Mouse (Mus musculus): ENCODE data around the gene Pspn.

The Pspn gene

GRCm38 (mm10) chr17:56999968-57000609 lies at the start of gene Pspn:
Gene Pspn, minus strand, starts transcription at chr17:57000018.
- DNase-seq (ENCODE audit: low spot score), result no peak

DNA sequence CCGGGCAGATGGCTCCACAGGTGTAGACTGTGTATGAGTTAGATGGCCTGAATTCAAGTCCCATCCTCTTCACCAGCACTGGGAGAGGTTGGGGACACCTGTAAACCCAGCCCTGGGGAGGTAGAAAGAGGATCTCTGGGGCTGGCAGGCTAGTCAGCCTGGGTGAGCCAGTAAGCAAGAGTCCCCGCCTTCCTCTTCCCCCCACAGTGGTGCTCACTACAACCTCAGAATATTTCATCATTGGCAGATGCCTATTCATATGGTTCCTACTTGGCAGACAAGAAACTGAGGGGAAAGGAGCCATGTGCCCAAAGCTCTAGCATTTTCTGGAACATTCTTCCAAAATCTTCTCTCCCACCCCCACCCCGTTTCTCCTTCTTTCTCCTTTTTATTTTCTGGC lies 49.0 kb upstream of the Pspn start:
- no peak for DNase-seq (ENCODE audit: low spot score)

DNA sequence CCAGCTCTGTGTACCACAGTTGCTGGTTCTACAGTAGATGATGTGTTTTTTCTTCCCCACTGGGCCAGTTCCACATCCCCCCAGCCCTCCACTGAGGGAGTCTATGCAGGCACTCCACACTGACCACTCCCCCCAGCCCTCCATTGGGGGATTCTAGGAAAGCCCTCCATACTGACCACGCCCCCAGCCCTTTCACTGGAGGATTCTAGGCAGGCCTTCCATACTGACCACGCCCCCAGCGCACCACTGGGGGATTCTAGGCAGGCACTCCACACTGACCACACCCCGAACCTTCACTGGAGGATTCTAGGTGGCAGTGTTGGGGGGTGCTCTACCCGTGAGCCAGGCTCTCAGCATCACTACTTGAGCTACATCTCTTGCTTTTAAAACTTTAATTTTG lies 47.6 kb upstream of the Pspn start:
- DNase-seq (ENCODE audit: low spot score), result no peak

DNA sequence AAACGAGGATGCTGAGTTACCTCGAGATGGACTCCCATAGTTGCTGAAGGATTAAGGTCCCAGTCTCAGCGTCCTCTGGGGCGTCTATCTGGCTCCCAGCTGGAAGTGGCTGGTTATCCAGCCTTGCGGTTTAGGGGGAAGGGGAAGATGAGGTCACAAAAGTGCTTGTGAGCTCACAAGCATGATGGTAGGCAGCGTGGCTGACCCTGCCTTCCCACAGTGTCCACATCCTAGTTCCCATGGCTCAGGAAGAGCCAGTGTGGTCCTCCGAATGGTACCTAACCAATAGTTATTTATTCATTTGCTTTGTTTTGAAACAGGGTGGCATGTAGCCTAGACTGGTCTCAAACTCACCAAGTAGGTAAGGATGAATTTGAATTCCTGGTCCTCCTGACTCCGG lies 41.7 kb upstream of the Pspn start, which contains the start of gene Slc25a41:
Gene Slc25a41 (minus strand): TSS at position 101 of the 400 bp plus-strand sequence.
- no peak for DNase-seq (ENCODE audit: low spot score)

DNA sequence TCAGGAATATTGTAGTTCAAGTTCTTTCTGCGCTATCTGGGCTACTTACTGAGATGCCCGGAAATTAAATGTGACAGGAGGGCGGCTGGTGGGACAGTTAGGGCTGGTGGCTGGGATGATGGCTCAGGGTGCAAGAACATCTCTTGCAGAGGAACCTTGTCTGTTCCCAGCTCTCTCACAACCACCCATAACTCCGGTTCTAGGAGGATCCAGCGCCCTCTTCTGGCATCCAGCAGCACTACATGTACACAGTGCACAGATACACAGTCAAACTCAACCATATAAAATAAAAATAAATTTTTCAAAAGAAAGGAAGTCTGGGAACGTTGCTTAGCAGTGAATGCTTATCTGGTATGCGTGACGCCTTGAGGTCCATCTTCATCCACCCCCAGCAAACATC lies 39.2 kb upstream of the Pspn start:
- no peak for DNase-seq (ENCODE audit: low spot score)

- DNase-seq (ENCODE audit: low spot score), result no peak
Measured at GRCm38 (mm10) chr17:57032854-57033253, 33.0 kb upstream of the Pspn start.

GRCm38 (mm10) chr17:57031661-57032420 lies 32.0 kb upstream of the Pspn start:
- DNase-seq (ENCODE audit: low spot score), result peak; percentile 100

GRCm38 (mm10) chr17:57030931-57031660 lies 31.3 kb upstream of the Pspn start, which contains the start of gene Khsrp:
Gene Khsrp, minus strand, starts transcription at chr17:57031522.
- DNase-seq (ENCODE audit: low spot score), result no peak

DNA sequence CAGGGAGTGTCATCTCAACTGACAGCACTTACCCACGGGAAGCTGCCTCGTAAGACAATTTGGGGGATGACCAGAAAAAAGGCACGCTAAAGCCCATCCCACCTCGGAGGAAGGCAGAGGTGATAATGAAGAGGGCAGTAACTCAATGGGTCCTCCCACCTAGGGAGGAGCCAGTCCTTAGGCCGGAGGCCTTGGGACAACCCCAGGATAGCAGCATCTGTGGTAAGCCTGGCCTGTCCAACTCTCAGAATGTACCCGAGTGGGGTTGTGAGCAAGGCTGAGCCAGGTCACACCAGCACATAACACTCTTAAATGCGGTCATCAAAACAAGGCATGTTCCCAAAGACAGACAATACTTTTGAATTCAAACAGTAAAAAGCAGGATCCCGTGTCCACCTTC lies 29.9 kb upstream of the Pspn start:
- peak; percentile 62 for DNase-seq (ENCODE audit: low spot score)

GRCm38 (mm10) chr17:57027471-57027870 lies 27.7 kb upstream of the Pspn start:
- DNase-seq (ENCODE audit: low spot score), result no peak

DNA sequence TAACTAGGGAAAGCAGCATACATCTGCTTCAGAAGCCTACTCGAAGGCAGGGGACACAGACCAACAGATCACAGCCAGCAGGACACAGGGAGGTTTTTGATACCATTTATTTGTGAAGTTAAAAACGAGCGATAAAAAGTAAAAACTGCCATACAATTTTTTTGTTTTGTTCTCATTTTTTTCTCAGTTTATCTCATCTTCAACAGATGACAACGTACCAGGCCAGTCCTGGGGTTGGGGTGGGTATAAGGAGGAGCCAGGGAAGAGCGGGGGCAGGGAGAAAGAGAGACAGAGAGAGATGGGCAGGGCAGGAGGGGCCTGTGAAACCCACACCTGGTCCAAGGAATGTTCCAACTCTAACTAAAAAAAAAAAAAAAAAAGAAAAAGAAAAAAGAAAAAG lies 21.1 kb upstream of the Pspn start:
- DNase-seq (ENCODE audit: low spot score), result no peak

GRCm38 (mm10) chr17:57019693-57020092 lies 19.9 kb upstream of the Pspn start:
- DNase-seq (ENCODE audit: low spot score), result no peak

- no peak for DNase-seq (ENCODE audit: low spot score)
Measured at GRCm38 (mm10) chr17:57012245-57012795, 12.5 kb upstream of the Pspn start.

GRCm38 (mm10) chr17:57011236-57012141 lies 11.7 kb upstream of the Pspn start, which contains the start of the genes Gtf2f1 and Gm17949:
Gene Gtf2f1, minus strand, starts transcription at chr17:57011288.
Gene Gm17949, plus strand, starts transcription at chr17:57011469.
- peak; percentile 100 for DNase-seq (ENCODE audit: low spot score)

- DNase-seq (ENCODE audit: low spot score), result no peak
Measured at GRCm38 (mm10) chr17:57010911-57011235, 11.1 kb upstream of the Pspn start.

DNA sequence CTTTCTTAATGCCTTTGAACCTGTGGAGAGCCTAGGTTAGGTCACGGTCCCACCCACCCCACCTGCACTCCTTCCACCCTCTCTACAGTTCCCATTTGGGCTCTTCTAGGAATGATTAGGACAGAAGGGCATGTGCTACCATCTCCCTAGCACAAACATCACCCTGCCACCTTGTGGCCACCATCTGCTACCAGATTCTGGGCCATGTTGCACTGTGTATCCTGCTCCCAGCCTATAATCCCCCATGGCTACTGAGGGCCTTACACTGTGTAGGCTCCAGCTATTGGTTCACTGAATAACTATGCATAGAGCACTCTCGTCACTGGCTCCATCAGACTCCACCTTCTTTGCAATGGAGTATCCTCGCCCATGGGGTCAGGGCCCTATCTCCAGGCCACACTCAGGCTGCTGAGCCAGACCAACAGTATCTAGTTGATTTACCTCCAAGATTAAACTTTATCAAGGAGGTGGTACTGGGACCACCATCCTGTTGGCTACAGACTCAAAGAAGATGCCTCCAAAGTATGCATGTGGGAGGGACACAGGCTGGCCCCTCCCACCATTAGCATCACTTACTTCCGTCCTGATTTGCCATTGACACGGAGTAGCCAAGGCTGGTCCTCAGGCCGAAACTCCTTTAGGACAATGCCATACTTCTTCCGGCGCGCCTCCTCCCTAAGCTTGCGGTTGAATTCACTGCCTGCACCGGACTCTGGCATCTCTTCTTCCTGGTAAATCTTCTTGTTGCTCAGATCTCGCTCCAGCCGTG lies 7.5 kb upstream of the Pspn start:
- DNase-seq (ENCODE audit: low spot score), result peak; percentile 45

- no peak for DNase-seq (ENCODE audit: low spot score)
Measured at GRCm38 (mm10) chr17:57003994-57004393, 4.2 kb upstream of the Pspn start.

DNA sequence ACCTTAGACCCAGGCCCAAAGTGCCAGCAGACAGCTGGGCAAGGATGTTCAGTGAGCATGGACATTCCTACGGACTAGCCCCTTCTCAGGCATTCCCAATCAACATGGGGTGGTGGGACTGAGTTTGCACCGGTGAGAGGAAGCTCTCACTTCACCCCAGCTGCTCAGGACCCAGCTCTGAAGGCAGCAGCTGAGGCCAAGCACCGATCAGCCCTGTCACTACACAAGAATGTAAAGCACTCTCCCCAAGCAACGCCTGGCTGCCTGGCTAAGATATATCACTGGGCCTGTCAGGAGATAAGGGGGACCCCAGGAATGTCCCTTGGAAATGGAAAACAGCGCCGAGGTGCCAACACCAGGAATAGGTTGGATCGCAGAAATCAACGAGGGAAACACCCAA lies 1.4 kb upstream of the Pspn start:
- no peak for DNase-seq (ENCODE audit: low spot score)

DNA sequence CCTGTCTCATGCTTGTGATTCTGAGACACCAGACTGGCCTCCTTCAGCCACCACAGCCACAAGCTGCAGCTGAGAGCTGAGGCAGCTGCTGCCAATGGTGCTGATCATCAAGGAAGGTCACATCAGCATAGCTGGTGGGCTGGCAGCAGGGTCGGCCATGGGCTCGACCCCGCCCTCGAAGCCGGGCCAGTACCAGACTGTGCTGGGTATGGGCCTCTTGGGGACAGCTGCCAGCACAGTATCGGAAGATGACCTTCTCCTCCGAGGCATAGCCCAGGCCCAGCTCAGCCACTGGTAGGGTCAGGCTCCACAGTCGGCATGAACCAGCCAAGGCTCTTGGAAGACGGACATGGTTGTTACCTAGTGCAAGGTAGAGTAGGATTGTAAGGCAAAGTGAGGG lies 404 bp downstream of the Pspn start:
- no peak for DNase-seq (ENCODE audit: low spot score)

- DNase-seq (ENCODE audit: low spot score), result peak; percentile 98
Measured at GRCm38 (mm10) chr17:56997029-56997667, 2.7 kb downstream of the Pspn start, which contains the start of gene Alkbh7. Gene Alkbh7, plus strand, starts transcription at chr17:56997339.
